ENCODE assay signal across 8 mouse cellular contexts in the genomic region with DNA sequence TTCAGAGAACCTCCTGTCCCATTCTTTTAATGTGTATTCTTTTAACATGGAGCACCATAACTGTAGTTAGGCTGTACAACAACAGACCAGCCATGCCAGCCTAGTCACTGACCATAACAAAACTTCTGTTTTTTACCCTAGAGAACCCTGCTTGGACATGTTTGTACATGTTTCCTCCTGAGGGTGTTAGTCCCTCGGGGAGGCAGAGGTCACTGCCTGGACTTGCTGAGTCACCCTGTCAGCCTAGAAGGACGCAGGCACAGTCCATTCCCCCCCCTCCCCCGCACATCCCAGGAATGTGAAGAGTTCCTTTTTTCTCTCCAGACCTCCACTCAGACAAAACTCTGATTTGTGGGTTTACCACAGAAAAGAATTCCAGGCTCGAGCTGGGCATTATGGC. TPM values are rescaled to one million over a fixed set of nuclear protein-coding genes. Genes with fewer than 3 reads are reported as not detected.
DNase-seq lines count a peak whose midpoint lies in the region; TF ChIP-seq lines count a peak whose summit lies in the region.

No protein-coding gene starts in this region.

- H3K4me1 ChIP-seq in embryonic fibroblast, embryonic 13.5 days (ENCODE audit: control insufficient read depth, insufficient read depth, low read length): peaks cover 7% of the 10 kb centered on the region; the same call in 1 of the 2 replicates

- H3K27ac ChIP-seq in embryonic fibroblast, embryonic 13.5 days (ENCODE audit: insufficient read depth, low read length): peak overlapping the region; percentile 99

- no peak overlapping the region for H3K4me3 ChIP-seq in embryonic fibroblast, embryonic 13.5 days (ENCODE audit: insufficient read depth, low read length)

- no peak for TF ChIP-seq CTCF in embryonic fibroblast, embryonic 13.5 days (IDR thresholded peaks at IDR 0.05; ENCODE audit: borderline replicate concordance, insufficient read depth, low read length)

- peak; percentile 26 for DNase-seq in ovary, adult 18-20 months (ENCODE audit: low spot score)
- DNase-seq in ovary, postnatal 14 days (ENCODE audit: low spot score): no peak
- peak; percentile 68 for DNase-seq in kidney, adult 18-20 months
- peak; percentile 64 for DNase-seq in lung, postnatal 10 days
- DNase-seq in cerebellum, adult 11 months: no peak
- DNase-seq in right cerebral cortex, postnatal 14 days: no peak
- no peak for DNase-seq in left cerebral cortex, adult 9 months (ENCODE audit: low spot score in 2 of 2)

- TF ChIP-seq POLR2A in embryonic fibroblast, embryonic 13.5 days (IDR thresholded peaks at IDR 0.05; ENCODE audit: low read depth, low read length): no peak; the same call in 1 of the 2 replicates

RNA-seq across cellular contexts. Expression of a gene that starts 7.0 kb away (rescaled TPM):
- polyA plus RNA-seq in embryonic fibroblast, embryonic 13.5 days (2011; ENCODE audit: insufficient read length, low read depth, missing spikeins): 122 and 229 TPM in 2 replicates

RNA-seq across cellular contexts. Expression of a gene that starts 28.6 kb away (rescaled TPM):
- 26.1 and 28.9 TPM in 2 replicates for polyA plus RNA-seq in embryonic fibroblast, embryonic 13.5 days (2011; ENCODE audit: insufficient read length, low read depth, missing spikeins)

Comparison
In these comparisons a context has a peak if more than half of its experiments do, and no peak if none do; other contexts are left out.
1. DNase-seq: peak in ovary, adult 18-20 months (single experiment), kidney, adult 18-20 months (single experiment) and lung, postnatal 10 days (single experiment); none in ovary, postnatal 14 days (single experiment), cerebellum, adult 11 months (single experiment), right cerebral cortex, postnatal 14 days (single experiment) and left cerebral cortex, adult 9 months (0 of 2).